Mouse (Mus musculus) lung, postnatal 10 days (tissue): ENCODE measurements around the gene Mboat1.

ENCODE experiments used
- DNase-seq: peaks from one replicate; pipeline ENCODE4 v3.0.0; 2021

Gene Mboat1

DNA sequence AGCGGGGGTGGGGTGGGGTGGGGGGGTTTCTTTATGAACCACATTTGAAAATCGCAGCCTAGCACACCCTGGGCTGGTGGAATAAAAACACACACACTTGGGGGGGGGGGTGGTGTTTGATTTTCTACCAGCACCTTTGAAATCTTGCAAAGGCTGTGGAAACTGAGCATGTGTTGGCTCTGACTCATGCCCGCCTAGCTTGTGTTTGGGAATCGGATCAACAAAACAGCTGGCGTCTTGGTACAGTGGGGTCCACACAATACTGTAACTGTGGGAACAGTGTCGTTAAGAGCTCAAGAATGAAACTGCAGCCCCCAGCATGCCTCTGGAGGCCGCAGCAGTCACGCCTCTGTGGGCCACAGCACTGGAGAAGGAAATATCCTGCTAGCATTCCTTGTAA lies 50.2 kb downstream of the Mboat1 start:
- DNase-seq, result peak; percentile 67

DNA sequence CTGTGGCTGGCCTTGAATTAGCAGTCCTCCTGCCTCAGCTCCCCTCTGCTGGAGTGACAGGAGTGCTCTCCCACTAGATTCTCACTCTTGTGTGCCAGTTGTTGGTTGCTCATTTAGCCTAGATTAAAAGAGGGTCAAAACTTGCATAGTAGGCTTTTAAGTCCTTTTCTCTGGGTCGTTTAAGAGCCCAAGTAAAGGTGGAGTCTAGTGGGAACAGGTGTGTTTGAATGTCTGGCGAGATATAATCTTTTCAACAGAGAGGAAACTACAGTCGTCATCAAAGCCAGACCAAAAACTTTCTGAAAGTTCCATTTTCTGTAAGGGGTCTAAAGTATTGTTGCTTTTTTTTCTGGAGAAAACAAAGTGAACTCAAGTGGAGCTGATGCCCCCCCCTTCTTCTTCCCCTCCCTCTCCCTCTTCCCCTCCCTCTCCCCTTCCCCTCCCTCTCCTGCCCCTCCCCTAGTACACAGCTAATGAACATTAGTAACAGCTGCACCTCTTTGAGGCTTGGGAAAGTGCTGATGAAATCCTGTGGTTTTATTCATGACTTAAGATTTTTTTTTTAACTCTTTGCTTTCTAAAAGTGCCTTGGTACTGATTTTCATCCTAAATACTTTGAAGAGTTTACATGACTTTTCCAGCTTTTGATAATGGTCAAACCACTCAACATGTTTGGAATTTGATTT lies 55.9 kb downstream of the Mboat1 start:
- DNase-seq, result peak; percentile 38

- peak; percentile 10 for DNase-seq
These were observed 57.1 kb downstream of the Mboat1 start for GRCm38 (mm10) chr13:30193363-30193762.

DNA sequence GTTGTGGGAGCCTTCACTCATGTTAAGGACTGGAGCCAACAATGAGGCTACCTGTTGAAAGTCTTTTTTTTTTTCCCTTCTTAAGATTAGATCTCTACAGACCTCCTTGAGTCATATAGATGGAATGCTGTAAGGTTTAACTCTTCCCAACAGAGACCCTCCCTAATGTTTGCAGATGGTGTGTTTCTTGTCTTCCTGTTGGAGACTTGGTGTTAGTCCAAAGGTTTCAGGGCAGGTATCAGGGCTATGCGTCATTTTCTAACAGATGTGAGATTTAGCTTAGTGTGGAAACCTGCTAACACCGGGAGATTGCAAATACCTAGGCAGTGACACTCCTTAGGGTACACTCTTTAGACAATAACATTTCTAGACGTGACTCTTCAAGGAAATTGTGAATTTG lies 58.5 kb downstream of the Mboat1 start:
- no peak for DNase-seq

GRCm38 (mm10) chr13:30196661-30197060 lies 60.4 kb downstream of the Mboat1 start:
- no peak for DNase-seq

GRCm38 (mm10) chr13:30198101-30198570 lies 61.8 kb downstream of the Mboat1 start:
- peak; percentile 27 for DNase-seq

DNA sequence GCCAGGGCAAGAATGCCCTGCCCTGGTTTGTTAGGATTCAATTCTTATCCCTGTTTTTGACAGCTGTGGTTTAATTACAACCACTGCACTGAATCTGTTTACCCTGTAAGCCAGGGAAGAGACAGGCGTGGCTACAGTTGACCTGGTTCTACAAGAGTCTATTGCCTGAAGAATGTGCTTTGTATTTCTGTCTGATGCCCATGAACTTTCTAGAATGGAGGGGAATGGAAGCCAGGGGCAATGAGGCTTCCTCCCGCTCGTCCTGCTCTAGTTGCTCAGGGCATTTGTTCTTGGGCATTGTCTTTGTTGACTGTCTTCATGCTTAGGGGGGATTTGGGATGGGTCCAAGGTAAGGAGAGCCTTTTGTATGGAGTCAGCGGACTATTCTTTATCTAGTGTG lies 63.5 kb downstream of the Mboat1 start:
- no peak for DNase-seq

DNA sequence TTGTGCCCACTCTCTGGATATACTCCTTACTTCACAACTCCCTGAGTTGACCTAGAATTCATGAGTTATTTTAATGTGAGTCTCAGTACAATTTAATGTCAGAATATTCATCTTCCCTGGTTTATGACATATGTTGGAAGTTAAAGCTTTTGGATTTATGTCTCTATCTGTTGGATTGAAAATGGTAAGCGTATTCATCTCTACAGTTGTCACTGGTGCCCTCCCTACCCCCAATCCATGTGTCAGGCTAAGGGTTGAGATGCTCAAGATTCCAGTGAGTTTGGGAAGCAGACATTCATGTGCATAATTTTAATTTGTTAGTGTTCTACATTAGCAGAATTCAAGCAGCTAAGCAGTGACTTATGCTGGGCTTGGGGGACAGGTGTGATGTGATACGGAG lies 64.4 kb downstream of the Mboat1 start:
- no peak for DNase-seq

- DNase-seq, result no peak
These were observed 66.7 kb downstream of the Mboat1 start for GRCm38 (mm10) chr13:30203018-30203417.

- DNase-seq, result no peak
These were observed 71.9 kb downstream of the Mboat1 start for GRCm38 (mm10) chr13:30208176-30208575.

GRCm38 (mm10) chr13:30213276-30213675 lies 77.0 kb downstream of the Mboat1 start:
- DNase-seq, result no peak

GRCm38 (mm10) chr13:30217588-30218371 lies 81.5 kb downstream of the Mboat1 start:
- no peak for DNase-seq

- no peak for DNase-seq
These were observed 83.3 kb downstream of the Mboat1 start for GRCm38 (mm10) chr13:30219597-30219996.

GRCm38 (mm10) chr13:30221316-30221715 lies 85.0 kb downstream of the Mboat1 start:
- no peak for DNase-seq

GRCm38 (mm10) chr13:30224114-30224513 lies 87.8 kb downstream of the Mboat1 start:
- no peak for DNase-seq

DNA sequence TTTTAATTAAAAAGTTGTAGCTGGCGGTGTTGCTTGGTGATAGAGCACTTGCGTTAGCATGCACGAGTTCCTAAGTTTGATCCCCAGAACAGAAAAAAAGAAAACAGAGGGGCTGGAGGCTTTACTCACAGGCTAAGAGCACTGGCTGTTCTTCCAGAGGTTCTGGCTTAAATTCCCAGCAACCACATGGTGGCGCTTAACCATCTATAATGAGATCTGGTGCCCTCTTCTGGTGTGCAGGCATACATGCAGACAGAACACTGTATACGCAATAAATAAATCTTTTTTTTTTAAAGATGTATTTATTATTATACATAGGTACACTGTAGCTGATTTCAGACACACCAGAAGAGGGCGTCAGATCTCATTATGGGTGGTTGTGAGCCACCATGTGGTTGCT lies 88.4 kb downstream of the Mboat1 start:
- no peak for DNase-seq

- no peak for DNase-seq
These were observed 92.5 kb downstream of the Mboat1 start for GRCm38 (mm10) chr13:30228762-30229161.

GRCm38 (mm10) chr13:30229625-30230139 lies 93.4 kb downstream of the Mboat1 start:
- DNase-seq, result no peak

- peak; percentile 49 for DNase-seq
These were observed 98.9 kb downstream of the Mboat1 start for GRCm38 (mm10) chr13:30235056-30235750.

- DNase-seq, result no peak
These were observed 103.1 kb downstream of the Mboat1 start for GRCm38 (mm10) chr13:30239396-30239795.

DNA sequence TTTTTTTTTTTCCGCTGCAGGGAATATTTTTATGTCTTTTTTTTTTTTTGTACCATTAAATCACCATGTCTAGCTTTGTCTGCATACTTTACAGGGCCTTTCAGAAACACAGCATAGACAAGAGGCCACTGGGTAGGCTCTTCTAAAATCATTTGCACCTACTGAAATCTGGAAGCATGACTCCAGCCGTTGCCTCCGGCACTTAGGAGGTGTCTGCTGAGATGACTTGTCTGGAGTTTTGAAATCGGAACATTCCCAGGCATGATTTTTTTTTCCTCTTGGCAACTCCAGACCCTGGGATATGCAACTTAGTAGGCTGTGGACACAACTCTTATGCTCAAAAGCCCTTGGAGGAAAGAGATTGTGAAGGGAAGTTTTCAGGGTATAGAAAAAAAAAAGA lies 109.3 kb downstream of the Mboat1 start:
- DNase-seq, result peak; percentile 77

DNA sequence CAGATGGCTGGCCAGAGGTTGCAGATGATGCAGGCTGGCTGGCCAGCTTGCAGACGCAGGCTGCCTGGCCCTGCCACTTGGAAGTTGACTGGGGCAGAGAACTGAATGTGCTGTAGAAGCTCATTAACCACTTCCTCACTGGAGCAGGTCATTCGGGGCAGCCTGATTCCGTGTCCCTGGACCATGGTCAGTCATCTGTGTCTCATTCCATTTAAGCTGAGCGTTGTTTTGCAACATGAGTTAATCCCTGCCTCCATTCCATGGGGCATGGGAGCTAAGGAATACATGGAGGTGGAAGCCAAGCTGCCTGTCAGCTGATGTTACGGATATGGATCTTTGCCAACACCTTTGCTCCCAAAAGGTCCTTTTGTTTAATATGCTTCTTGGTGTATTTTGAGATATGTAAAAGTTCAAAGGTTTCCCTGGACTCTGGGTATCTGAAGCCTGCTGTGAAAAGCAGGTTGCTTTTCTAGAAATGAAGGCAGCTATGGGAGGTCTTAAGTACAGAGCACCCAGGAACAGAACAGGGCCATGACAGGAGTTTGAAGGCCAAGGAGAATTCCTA lies 114.1 kb downstream of the Mboat1 start:
- peak; percentile 10 for DNase-seq

GRCm38 (mm10) chr13:30251431-30251830 lies 115.1 kb downstream of the Mboat1 start:
- DNase-seq, result no peak
